Mouse (Mus musculus) liver, adult 2 months (tissue): ENCODE measurements around the gene Cdkn1b. TPM values are rescaled to one million over a fixed set of nuclear protein-coding genes. Genes with fewer than 3 reads are reported as not detected.

Source experiments
- DNase-seq: peaks from one replicate; pipeline ENCODE4 v3.0.0-alpha.2; 2011; ENCODE audit warnings: low read depth, low spot score; ENCODE audit errors: extremely low read depth
- H3K27ac ChIP-seq: fragments of 200-500 bp; replicated peaks from 2 replicates; pipeline ENCODE4 v1.5.1; 2012; ENCODE audit warnings: low read depth, mild to moderate bottlenecking, control low read depth, inconsistent platforms, low read length; ENCODE audit not compliant: insufficient read depth
- H3K27me3 ChIP-seq: fragments of 200-500 bp; 2 replicates; pipeline ENCODE4 v1.6.1; 2012; ENCODE audit warnings: mild to moderate bottlenecking, moderate library complexity, low read length, inconsistent platforms; ENCODE audit not compliant: control insufficient read depth, insufficient read depth
- H3K36me3 ChIP-seq: fragments of 200-500 bp; 2 replicates; pipeline ENCODE4 v1.6.1; 2012; ENCODE audit warnings: low read length, inconsistent platforms; ENCODE audit not compliant: control insufficient read depth, insufficient read depth
- H3K4me1 ChIP-seq: fragments of 200-500 bp; 2 replicates; pipeline ENCODE4 v1.6.1; 2011; ENCODE audit warnings: low read length; ENCODE audit not compliant: control insufficient read depth, insufficient read depth
- H3K4me3 ChIP-seq: fragments of 200-500 bp; 2 replicates; pipeline ENCODE4 v1.5.1; 2011; ENCODE audit warnings: low read depth, mild to moderate bottlenecking, control low read depth, low read length, moderate library complexity; ENCODE audit not compliant: insufficient read depth
- H3K79me2 ChIP-seq: fragments of 200-500 bp; 2 replicates; pipeline ENCODE4 v1.6.1; 2012; ENCODE audit warnings: inconsistent platforms, mild to moderate bottlenecking, low read length, moderate library complexity; ENCODE audit not compliant: control insufficient read depth, insufficient read depth
- H3K9ac ChIP-seq: fragments of 200-500 bp; 2 replicates; pipeline ENCODE4 v1.6.1; 2012; ENCODE audit warnings: low read depth, mild to moderate bottlenecking, control low read depth, inconsistent platforms, low read length
- CTCF ChIP-seq: fragments of 200-500 bp; IDR thresholded peaks from 2 replicates; pipeline ENCODE4 v1.5.1; 2011; ENCODE audit warnings: low read depth, low read length, control low read depth
- POLR2A ChIP-seq: fragments of 200-500 bp; IDR thresholded peaks from 2 replicates; pipeline ENCODE4 v1.6.1; 2011; ENCODE audit warnings: low read length, control low read depth; ENCODE audit not compliant: insufficient read depth; ENCODE audit errors: extremely low read depth
- WGBS: fragments of 180-500 bp; shearing (Covaris S2); methylation state at CpG from one replicate; pipeline ENCODE4 v1.1.7; 2018; 5-methylcytosine and 5-hydroxymethylcytosine counted together
- polyA plus RNA-seq: library from polyadenylated mRNA; depleted of rRNA; stranded (reverse); fragments of >200 nt; gene quantifications from 2 replicates; pipeline ENCODE4 v1.2.3, GENCODE M21; 2012
- total RNA-seq: library from RNA; depleted of rRNA; stranded (reverse); fragments of >200 nt; gene quantifications from 2 replicates; pipeline ENCODE4 v1.2.3, GENCODE M21; 2014

Cdkn1b gene
- total and polyA plus RNA-seq, 2 experiments, result 7.1 to 16.2 TPM

GRCm38 (mm10) chr6:134877892-134878291 lies 42.3 kb upstream of the Cdkn1b start:
- TF ChIP-seq POLR2A, result no peak
- no peak for TF ChIP-seq CTCF
- no peaks in the 10 kb centered on the region for H3K79me2 ChIP-seq
- H3K27ac ChIP-seq, result no peak overlapping the region
- H3K9ac ChIP-seq, result no peak overlapping the region
- no peak for DNase-seq
- H3K4me1 ChIP-seq, result no peaks in the 10 kb centered on the region
- WGBS, result 78% methylated on average over 1 of the region's 1 CpGs
- H3K27me3 ChIP-seq, result no peaks in the 10 kb centered on the region
- H3K4me3 ChIP-seq, result no peak overlapping the region
- no peaks in the 10 kb centered on the region; the same call in 1 of the 2 replicates for H3K36me3 ChIP-seq

GRCm38 (mm10) chr6:134879556-134879955 lies 40.6 kb upstream of the Cdkn1b start:
- no peaks in the 10 kb centered on the region; the same call in 1 of the 2 replicates for H3K36me3 ChIP-seq
- no peak overlapping the region for H3K27ac ChIP-seq
- WGBS, result 82% methylated on average over 5 of the region's 5 CpGs
- no peaks in the 10 kb centered on the region for H3K27me3 ChIP-seq
- no peaks in the 10 kb centered on the region for H3K79me2 ChIP-seq
- no peak overlapping the region for H3K9ac ChIP-seq
- no peak for TF ChIP-seq CTCF
- no peak for TF ChIP-seq POLR2A
- DNase-seq, result no peak
- no peak overlapping the region for H3K4me3 ChIP-seq
- no peaks in the 10 kb centered on the region for H3K4me1 ChIP-seq

DNA sequence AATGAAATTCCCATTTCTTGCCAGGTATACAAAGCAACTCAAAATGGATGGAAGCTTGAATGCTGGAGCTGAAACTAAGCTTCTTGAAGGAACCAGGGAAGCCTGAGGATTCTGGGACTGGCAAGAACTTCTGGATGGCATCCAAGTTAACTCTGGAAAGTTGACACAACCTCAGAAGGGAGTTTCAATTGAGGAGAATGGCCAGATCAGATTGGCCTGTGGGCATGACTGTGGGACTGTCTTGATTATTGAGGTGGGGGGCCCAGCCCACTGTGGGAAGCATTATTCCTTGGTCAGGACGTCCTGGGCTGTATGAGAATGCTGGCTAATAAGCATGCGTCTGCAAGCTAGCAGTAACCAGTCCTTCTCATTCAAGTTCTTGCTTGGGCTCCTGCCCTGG lies 40.2 kb upstream of the Cdkn1b start:
- Histone ChIP-seq H3K27me3 (no peaks in the 10 kb centered on the region), H3K4me1 (no peaks in the 10 kb centered on the region), H3K79me2 (no peaks in the 10 kb centered on the region), H3K27ac (no peak overlapping the region), H3K9ac (no peak overlapping the region), H3K4me3 (no peak overlapping the region), H3K36me3 (no peaks in the 10 kb centered on the region; the same call in 1 of the 2 replicates)
- DNase-seq, result no peak
- 82% methylated on average over 2 of the region's 2 CpGs for WGBS
- TF ChIP-seq CTCF (no peak), POLR2A (no peak)

DNA sequence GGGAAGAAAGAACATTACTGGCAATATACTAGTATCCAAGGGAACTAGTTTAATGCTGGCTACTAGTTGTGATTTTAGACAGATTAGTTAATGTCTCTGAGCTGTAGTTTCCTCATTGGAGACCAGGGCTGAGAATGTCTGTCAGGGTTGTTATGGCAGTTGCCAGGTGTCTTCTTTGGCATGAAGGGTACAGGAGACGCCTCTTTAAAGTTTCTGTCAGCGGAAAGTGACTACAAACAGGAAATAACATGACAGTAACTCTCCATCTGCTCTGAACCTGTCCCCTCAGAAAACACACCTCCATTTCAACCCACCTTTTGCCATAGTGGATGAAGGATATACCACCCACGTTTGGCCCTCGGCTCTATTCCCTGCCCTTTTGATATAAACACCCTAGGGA lies 36.5 kb upstream of the Cdkn1b start:
- H3K27me3 ChIP-seq, result no peaks in the 10 kb centered on the region
- DNase-seq, result no peak
- H3K79me2 ChIP-seq, result no peaks in the 10 kb centered on the region
- no peaks in the 10 kb centered on the region for H3K36me3 ChIP-seq
- H3K9ac ChIP-seq, result no peak overlapping the region
- no peak for TF ChIP-seq CTCF
- no peak for TF ChIP-seq POLR2A
- no peak overlapping the region for H3K27ac ChIP-seq
- H3K4me1 ChIP-seq, result no peaks in the 10 kb centered on the region
- H3K4me3 ChIP-seq, result no peak overlapping the region
- 89% methylated on average over 4 of the region's 4 CpGs for WGBS

DNA sequence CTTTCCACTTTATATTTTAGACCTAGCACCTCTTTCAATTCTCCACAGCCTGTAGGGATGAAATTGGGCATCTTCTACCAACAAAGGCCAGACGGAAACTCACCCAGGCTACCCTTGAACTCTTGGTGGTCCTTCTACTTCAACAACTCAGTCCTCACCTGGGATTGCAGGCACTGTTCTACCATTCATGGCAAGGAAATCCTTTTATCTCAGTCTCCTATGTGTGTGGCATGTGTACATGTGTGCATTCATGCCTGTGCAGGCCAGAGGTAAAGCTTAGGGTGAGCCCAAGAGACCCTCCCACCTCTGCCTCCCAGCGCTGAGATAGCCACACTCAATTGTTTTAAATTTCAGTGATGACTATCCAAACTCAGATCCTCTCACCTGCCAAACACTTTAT lies 34.7 kb upstream of the Cdkn1b start:
- no peak for DNase-seq
- no peak overlapping the region for H3K4me3 ChIP-seq

DNA sequence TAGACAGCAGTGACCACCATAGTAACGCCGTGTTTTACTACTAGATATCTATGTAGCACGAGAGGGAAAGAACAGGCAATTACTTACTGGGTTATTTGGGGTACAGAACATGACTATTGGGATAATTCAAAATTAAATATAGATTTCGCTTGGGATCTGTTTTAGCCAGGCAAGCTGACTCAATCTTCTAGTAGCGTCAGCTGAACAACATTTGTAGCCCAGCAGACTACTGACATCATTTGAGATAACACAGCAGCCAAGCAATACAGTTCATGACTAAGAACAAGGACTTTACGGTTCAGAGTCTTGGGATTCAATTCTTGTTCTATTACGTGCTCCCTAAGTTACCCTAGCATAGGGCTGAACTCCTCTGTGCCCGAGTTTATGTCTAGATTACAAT lies 33.7 kb upstream of the Cdkn1b start:
- Histone ChIP-seq H3K27me3 (no peaks in the 10 kb centered on the region), H3K4me1 (no peaks in the 10 kb centered on the region), H3K36me3 (no peaks in the 10 kb centered on the region), H3K79me2 (no peaks in the 10 kb centered on the region), H3K27ac (no peak overlapping the region), H3K9ac (no peak overlapping the region), H3K4me3 (no peak overlapping the region)
- TF ChIP-seq POLR2A, result no peak
- no peak for TF ChIP-seq CTCF
- 93% methylated on average over 8 of the region's 8 CpGs for WGBS
- no peak for DNase-seq

More for the DNA sequence above, 34.7 kb upstream of the Cdkn1b start:
- Histone ChIP-seq H3K4me1 (no peaks in the 10 kb centered on the region), H3K27me3 (no peaks in the 10 kb centered on the region), H3K9ac (no peak overlapping the region), H3K27ac (no peak overlapping the region), H3K36me3 (no peaks in the 10 kb centered on the region), H3K79me2 (no peaks in the 10 kb centered on the region)
- no peak for TF ChIP-seq CTCF
- no peak for TF ChIP-seq POLR2A
- WGBS, result 97% methylated on average over 2 of the region's 2 CpGs
